Mouse (Mus musculus) kidney, adult 2 months (tissue): ENCODE results near the gene Klrb1. TPM values are rescaled to one million over a fixed set of nuclear protein-coding genes. Genes with fewer than 3 reads are reported as not detected.
A peak's percentile ranks its signal among the peaks of the same experiment; 100 is the strongest.
"Not testable (repeated sequence)": the region's sequence is repeated elsewhere in the genome, so short reads cannot be mapped to it uniquely, and the experiment has no call there.

ENCODE experiments used
- DNase-seq: peaks from one replicate; pipeline ENCODE4 v3.0.0; 2021
- H3K27ac ChIP-seq: fragments of 200-500 bp; 2 replicates; pipeline ENCODE4 v1.5.1; 2012; ENCODE audit warnings: low read depth, low read length, control low read depth, inconsistent platforms; ENCODE audit not compliant: insufficient read depth
- H3K27me3 ChIP-seq: fragments of 200-500 bp; replicated peaks from 2 replicates; pipeline ENCODE4 v1.6.1; 2012; ENCODE audit warnings: mild to moderate bottlenecking, moderate library complexity, low read length, inconsistent platforms; ENCODE audit not compliant: control insufficient read depth, insufficient read depth
- H3K36me3 ChIP-seq: fragments of 200-500 bp; 2 replicates; pipeline ENCODE4 v1.6.1; 2012; ENCODE audit warnings: mild to moderate bottlenecking, moderate library complexity, low read length, inconsistent platforms; ENCODE audit not compliant: control insufficient read depth, insufficient read depth
- H3K4me1 ChIP-seq: fragments of 200-500 bp; 2 replicates; pipeline ENCODE4 v1.6.1; 2011; ENCODE audit warnings: low read length; ENCODE audit not compliant: control insufficient read depth, insufficient read depth
- H3K4me3 ChIP-seq: fragments of 200-500 bp; 2 replicates; pipeline ENCODE4 v1.5.1; 2011; ENCODE audit warnings: mild to moderate bottlenecking, low read depth, low read length, control low read depth; ENCODE audit not compliant: insufficient read depth
- CTCF ChIP-seq: fragments of 200-500 bp; conservative IDR thresholded peaks from 2 replicates; pipeline ENCODE4 v1.5.1; 2011; ENCODE audit warnings: low read depth, mild to moderate bottlenecking, control low read depth, low read length, moderate library complexity, mixed read lengths; ENCODE audit not compliant: insufficient read depth, insufficient read length
- POLR2A ChIP-seq: fragments of 200-500 bp; IDR thresholded peaks from one replicate; pipeline ENCODE4 v1.6.1; 2011; ENCODE audit warnings: low read depth, low read length, control low read depth
- WGBS: fragments of 180-500 bp; shearing (Covaris S2); methylation state at CpG from one replicate; pipeline ENCODE4 v1.1.7; 2018; 5-methylcytosine and 5-hydroxymethylcytosine counted together
- polyA plus RNA-seq: library from polyadenylated mRNA; depleted of rRNA; stranded (reverse); fragments of >200 nt; gene quantifications from 2 replicates; pipeline ENCODE4 v1.2.3, GENCODE M21; 2012

The Klrb1 gene
- polyA plus RNA-seq, 1 experiment, result not detected

DNA sequence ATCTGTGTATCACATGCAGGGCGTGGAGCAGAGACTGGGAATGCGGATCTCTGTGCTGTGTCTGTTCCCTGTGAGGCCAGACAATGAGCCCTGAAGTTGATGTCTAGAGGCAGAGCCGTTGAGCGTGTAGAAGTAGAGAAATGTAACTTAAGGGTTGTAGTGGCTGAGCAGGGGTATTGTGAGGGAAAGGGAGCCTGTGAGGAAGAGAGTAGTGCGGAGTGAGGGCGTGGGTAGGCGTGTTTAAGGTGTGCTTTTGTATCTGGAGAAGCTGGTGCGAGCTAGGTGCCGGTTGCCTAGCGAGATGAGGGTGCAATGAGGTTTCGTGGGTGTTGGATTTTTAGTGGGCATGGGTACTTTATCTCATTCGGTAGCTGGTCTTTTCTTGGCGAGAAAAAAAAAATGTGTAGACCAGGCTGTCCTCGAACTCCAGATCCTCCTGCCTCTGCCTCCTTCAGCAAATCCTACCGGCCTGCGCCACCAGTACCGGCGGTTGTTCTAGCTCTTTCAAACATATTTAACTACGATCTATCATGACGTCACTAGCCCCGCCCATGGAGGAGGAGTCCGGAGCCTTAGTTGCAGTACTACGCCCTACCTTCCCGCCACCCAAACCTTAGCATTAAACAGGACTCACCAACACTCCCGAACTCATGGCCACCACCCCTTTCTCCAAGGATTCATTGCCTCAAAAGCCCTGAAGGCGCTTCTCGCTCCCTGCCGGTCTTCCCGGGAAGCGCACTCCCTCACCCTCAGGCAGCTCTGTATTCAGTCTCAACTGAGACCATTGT lies 41.1 kb upstream of the Klrb1 start:
- H3K4me3 ChIP-seq, result peak overlapping the region; percentile 71
- no peaks in the 10 kb centered on the region for H3K27me3 ChIP-seq
- H3K27ac ChIP-seq, result no peak overlapping the region
- TF ChIP-seq POLR2A, result no peak
- peak; percentile 70 for TF ChIP-seq CTCF
- DNase-seq, result peak; percentile 99
- 3% methylated on average over 30 of the region's 30 CpGs for WGBS
- H3K4me1 ChIP-seq, result peaks cover 4% of the 10 kb centered on the region; the same call in 1 of the 2 replicates
- H3K36me3 ChIP-seq, result no peaks in the 10 kb centered on the region

DNA sequence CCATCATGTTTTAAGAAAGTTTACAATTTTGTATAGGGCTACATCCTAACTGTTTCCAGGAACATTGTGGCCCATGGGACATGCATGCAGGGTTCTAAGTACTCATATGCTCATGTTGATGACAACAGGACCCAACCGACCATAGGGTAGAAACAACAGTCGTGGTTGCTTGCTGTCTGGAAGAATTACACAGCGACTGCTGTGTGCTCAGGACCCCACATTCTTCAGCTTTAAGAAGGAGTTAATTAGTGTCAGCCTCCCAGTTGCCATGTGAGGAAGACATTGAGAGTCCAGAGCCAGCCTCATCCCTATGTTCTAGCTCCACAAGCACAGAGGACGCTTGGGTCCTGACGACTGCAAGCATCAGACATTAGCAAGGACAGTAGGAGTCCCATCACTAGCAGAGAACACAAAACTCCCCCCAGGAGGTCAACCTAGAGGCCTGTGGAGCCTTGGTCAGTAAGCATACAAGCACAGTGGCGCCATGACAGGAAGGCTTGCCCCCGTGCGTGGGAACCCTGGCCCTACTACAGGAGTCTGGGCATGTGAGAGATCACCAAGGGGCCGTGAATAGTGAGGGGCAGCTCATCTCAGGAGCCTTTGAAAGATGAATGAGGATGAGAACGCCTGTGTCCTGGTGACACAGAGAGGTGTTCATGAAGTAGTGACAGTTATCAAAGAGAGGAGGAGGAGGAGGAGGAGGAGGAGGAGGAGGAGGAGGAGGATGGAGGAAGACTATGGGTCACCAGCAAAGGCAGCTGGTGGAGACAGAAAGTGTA lies 40.2 kb upstream of the Klrb1 start:
- DNase-seq, H3K36me3 ChIP-seq, H3K27ac ChIP-seq, H3K4me1 ChIP-seq, H3K27me3 ChIP-seq: not testable (repeated sequence)
- peak overlapping the region; percentile 71; the same call in 1 of the 2 replicates for H3K4me3 ChIP-seq
- 76% methylated on average over 10 of the region's 10 CpGs for WGBS

DNA sequence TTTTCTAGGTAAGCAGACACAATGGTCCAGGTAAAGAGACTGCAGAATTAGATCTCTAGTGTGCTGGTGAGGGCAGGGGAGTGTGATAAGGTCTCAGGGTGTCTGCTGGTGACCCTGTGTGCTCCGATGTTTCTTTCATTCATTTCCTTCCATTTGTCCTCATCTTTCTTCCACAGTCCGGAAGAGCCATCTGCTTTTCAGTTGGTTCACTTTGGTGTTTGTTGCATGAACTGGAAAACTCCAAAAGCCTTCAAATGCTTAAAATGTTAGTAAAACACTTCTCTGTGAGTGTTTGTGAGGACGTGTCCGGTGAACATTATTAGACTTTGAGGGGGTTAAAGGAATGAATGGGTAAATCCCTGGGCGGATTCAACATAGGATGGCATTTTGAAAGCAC lies 38.3 kb upstream of the Klrb1 start:
- TF ChIP-seq POLR2A, result no peak
- TF ChIP-seq CTCF, result no peak
- peaks cover 4% of the 10 kb centered on the region; the same call in 1 of the 2 replicates for H3K4me1 ChIP-seq
- H3K4me3 ChIP-seq, result peak overlapping the region; percentile 76; the same call in 1 of the 2 replicates
- WGBS, result 45% methylated on average over 5 of the region's 5 CpGs
- no peak for DNase-seq
- H3K27ac ChIP-seq, result no peak overlapping the region
- no peaks in the 10 kb centered on the region for H3K27me3 ChIP-seq
- no peaks in the 10 kb centered on the region for H3K36me3 ChIP-seq

DNA sequence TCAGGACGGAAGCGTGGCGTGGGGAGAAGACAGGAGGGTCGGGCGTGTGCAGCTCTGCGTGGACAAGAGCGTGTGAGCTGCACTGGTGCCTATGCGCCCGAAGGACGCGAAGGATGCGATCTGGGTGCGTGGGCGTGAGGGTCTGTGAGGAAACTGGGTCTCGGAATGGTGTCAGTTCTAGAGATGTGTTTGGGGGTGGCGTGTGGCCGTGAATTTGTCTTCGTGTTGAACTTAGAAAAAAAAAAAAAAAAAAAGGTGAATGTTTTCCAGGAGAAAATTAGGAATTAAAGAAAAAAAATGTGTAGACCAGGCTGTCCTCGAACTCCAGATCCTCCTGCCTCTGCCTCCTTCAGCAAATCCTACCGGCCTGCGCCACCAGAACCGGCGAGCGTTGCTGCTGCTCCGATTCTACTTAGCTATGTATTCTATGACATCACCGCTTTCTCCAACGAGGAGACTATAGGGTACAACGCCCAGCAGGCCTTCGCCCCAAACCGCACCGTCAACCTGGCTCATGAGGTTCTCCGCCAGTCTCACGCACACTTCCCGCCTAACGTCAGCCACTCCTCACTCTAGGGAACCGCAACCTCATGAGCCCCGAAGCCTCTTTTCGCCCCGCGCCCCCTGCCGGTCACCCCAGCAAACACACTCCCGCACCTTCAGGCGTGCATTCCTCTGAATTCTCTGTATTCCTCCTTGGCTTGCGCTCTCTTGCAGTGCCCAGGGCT lies 37.7 kb upstream of the Klrb1 start:
- H3K27me3 ChIP-seq, H3K4me1 ChIP-seq, H3K36me3 ChIP-seq: not testable (repeated sequence)
- Histone ChIP-seq H3K4me3 (peak overlapping the region; percentile 76), H3K27ac (peak overlapping the region; percentile 68; the same call in 1 of the 2 replicates)
- TF ChIP-seq CTCF, result peak; percentile 61
- DNase-seq, result peak; percentile 92
- under 1% methylated on average over 44 of the region's 44 CpGs for WGBS

DNA sequence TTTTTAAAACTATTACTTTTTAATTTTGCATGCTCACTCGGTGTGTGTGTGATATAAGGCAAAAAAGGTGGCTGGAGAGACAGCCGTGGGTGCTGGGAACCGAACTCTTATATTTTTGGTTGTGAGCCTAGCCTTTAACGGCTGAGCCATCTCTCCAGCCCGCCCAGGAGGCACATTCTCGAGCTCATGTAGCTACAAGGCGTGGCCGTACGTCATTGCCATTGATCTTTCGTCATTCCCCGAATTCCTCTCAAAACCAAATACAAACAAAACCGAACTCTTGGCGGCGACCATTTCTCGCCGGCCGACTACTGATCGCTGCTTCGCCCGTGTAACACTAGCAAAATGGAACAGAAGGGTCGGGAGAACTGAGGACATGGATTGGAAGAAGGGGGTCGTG lies 37.2 kb upstream of the Klrb1 start:
- H3K36me3 ChIP-seq, H3K4me1 ChIP-seq, H3K27me3 ChIP-seq: not testable (repeated sequence)
- Histone ChIP-seq H3K27ac (peak overlapping the region; percentile 68; the same call in 1 of the 2 replicates), H3K4me3 (peak overlapping the region; percentile 76)
- DNase-seq, result peak; percentile 94
- under 1% methylated on average over 22 of the region's 22 CpGs for WGBS

DNA sequence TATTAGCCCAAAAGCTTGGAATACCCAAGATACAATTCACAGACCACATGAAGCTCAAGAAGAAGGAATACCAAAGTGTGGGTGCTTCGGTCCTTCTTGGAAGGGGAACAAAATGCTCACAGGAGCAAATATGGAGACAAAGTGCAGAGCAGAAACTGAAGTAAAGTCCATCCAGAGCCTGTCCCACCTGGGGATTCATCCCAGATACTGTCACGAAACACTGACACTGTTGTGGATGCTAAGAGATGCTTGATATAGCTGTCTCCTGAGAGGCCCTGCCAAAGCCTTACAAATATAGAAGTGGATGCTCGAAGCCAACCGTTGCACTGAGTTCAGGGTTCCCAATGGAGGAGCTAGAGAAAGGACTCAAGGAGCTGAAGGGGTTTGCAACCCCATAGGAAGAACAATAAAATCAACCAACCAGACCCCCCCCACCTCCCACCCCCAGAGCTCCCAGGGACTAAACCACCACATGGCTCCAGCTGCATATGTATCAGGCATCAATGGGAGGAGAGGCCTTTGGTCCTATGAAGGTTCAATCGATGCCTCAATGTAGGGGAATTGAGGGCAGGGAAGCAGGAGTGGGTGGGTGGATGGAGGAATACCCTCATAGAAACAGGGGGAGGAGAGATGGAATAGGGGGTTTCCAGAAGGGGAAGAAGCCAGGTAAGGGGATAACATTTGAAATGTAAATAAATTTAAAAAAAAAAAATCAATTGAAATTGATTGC lies 36.5 kb upstream of the Klrb1 start:
- Histone ChIP-seq H3K27me3 (no peaks in the 10 kb centered on the region), H3K4me3 (no peak overlapping the region), H3K36me3 (no peaks in the 10 kb centered on the region), H3K27ac (no peak overlapping the region), H3K4me1 (peaks cover 4% of the 10 kb centered on the region; the same call in 1 of the 2 replicates)
- TF ChIP-seq CTCF (no peak), POLR2A (no peak)
- DNase-seq, result no peak
- whole genome bisulfite sequencing, result 85% methylated on average over 5 of the region's 5 CpGs

DNA sequence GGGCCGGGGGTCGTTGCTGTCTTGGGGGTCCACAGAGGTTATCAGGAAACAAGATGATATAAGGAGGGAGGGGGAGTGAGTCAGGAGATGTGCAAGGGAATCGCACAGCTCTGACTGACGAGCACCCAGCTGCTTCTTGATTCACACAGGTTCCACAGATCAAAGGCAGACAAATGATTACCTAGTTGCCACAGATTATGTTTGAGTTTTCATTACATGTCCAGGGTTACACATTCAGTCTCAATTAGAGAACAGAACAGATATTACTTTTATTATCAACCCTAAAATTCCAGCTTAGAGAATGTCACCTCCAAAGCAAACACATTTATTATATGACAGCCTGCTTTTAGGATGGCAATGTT lies 32.5 kb upstream of the Klrb1 start:
- not testable (repeated sequence) for H3K36me3 ChIP-seq, H3K27me3 ChIP-seq, H3K4me3 ChIP-seq, H3K4me1 ChIP-seq, H3K27ac ChIP-seq, DNase-seq
- 54% methylated on average over 4 of the region's 4 CpGs for WGBS

DNA sequence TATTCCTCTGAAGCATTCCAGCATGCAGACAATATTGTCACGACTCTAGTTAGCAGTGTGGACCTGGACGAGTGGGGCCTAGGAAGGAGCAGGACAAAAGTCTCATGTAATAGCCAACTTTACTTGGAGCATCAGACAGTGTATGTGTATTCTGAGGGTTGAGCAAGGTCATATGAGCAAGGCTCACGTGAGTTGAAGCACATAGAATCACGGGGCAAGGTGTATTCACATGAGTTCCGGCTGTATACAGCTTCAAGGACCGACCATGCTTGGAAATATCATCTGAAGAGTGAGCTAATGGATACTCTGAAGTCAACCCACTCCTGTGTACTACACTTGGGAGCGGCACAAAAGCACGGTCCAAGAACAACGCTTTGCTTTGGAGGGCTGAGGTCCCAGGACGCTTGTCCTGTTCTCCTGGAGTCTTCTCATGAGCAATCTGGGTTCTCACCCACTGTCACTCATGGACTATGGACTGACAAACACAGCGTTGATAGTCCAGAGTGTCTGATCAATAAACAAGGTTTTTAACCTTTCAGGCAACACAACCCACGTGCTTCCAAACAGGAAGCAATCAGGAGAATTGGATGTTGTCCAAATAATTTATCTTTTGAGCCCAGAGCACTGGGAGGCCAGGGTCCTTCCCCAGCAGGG lies 32.0 kb upstream of the Klrb1 start:
- not testable (repeated sequence) for H3K27ac ChIP-seq, H3K36me3 ChIP-seq, H3K4me3 ChIP-seq

DNA sequence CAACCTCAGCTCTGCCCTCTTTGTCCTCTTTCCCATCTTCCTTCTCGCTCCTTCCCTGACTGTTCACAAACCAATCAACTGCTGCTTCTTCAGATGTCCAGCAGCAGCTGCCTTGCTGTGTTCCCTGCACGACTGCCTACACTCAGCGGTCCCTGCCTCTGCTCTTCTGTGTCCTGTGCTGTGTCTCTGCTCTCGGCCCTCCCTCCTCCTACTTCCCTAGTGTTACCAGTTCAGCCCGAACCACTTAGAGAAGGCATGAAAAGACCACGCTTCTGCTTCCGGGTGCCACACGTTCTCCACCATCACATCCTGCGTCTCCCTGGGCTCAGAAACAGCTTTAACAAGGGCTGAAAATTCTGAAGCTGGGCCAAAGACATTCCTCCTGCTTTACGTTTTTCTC lies 31.4 kb upstream of the Klrb1 start:
- not testable (repeated sequence) for H3K27me3 ChIP-seq, H3K4me1 ChIP-seq, H3K36me3 ChIP-seq, H3K4me3 ChIP-seq, H3K27ac ChIP-seq, DNase-seq
- WGBS, result 49% methylated on average over 10 of the region's 10 CpGs

More for the DNA sequence above, 32.0 kb upstream of the Klrb1 start:
- not testable (repeated sequence) for H3K4me1 ChIP-seq, DNase-seq, H3K27me3 ChIP-seq
- WGBS, result 79% methylated on average over 12 of the region's 12 CpGs
